Mouse (Mus musculus): ENCODE results near the gene Tob1.

The Tob1 gene

DNA sequence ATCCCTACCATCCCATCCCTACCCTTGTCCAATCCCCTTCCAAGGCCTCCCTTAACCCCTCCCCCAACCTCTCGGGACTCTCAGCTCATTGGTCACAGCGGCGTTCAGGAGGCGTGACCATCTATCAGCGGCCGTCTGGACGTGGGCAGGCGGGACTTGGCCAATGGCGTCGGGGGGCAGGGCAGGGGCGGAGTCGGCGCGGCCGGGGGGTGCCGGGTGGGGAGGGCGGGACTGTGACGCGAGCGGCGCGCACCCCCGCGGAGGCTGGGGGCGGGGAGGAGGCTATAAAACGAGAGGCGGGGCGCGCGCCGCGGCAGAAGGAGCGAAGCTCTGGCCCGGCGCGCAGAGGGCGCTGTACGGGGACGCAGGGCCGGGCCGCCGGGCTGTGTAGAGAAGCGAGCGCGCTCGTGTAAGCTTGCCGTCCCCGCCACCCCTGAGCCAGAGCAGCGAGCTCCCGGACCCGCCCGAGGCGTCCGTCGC, at the start of gene Tob1:
Gene Tob1 (plus strand): TSS at position 331 of the 480 bp plus-strand sequence.
- peak; percentile 97 to 98 for DNase-seq (ENCODE audit: low spot score in 2 of 2)

DNA sequence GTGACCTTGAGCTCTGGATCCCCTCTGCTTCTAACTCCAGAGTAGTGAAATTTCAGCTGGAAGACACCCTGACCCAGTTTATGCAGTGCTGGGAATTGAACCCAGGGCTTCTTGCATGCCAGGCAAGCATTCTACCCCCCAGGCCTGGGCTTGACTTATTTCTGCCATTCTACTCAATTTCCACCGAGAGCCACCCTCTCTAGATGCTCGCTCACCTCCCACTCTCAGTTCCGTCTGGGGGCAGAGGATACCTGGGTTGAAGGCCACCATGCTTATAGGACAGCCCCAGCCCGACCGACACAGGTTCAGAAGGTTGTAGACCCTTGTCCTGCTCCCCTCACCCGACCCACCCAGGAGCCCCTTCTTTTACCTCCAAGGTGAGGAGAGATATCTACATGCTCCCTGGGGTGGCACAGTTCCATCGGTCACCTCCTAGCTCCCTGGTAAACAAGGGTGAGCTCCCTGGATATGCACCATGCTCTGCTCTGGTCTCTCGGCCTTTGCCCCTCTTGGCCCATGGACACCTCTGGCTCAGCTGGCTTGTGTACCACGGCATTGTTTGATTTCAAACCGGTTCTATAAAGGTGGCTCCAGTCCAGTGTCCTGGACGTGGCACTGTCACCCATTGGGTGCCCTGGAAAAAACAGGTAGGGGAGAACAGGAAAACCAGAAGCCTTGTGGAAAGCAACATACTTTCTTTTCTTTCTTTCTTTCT, 49.2 kb upstream of the Tob1 start:
- DNase-seq (ENCODE audit: low spot score in 2 of 2): no peak

GRCm38 (mm10) chr11:94163005-94163767, 48.1 kb upstream of the Tob1 start:
- no peak for DNase-seq (ENCODE audit: low spot score in 2 of 2)

GRCm38 (mm10) chr11:94165745-94166144, 45.5 kb upstream of the Tob1 start:
- no peak for DNase-seq (ENCODE audit: low spot score in 2 of 2)

DNA sequence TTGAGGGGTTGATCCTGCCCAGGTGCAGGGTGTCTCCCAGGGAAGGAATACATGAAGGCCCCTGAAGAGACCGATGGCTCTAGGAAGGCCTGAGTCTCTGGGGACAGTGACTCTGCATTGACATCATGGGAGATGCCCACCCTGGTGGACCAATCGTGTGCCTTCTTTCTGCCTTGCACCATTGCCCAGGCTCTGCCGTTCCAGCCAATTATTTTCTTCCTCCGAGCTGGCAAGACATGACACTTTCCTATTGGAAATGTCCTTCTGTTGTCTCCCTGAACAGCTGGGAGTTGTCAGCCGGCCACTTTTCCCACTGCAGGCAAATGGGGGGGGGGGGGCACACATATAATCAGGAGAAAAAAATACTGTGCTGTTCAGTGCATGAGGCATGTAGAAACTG, 43.0 kb upstream of the Tob1 start:
- DNase-seq (ENCODE audit: low spot score in 2 of 2): no peak

DNA sequence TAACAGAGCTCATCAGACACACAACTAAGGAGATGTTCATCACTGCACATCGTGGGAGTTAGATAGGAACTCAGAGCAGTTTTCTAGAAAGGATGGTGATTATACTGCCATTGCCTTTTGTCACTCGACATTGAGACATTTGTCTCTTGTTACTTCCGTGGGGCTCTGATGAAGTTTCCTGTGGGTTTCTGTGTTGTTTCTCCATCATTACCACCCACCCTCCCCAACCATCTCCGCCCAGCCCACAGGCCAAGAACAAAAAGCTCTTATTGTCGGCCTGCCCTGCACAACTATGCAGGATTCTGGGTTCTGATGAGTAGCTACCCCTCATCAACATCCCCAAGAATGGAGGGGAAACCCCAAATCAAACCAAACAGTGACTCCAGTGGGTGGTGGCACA, 41.7 kb upstream of the Tob1 start:
- no peak for DNase-seq (ENCODE audit: low spot score in 2 of 2)

- no peak for DNase-seq (ENCODE audit: low spot score in 2 of 2)
Measured at GRCm38 (mm10) chr11:94171691-94172090, 39.6 kb upstream of the Tob1 start.

- DNase-seq (ENCODE audit: low spot score in 2 of 2): no peak
Measured at GRCm38 (mm10) chr11:94172186-94172585, 39.1 kb upstream of the Tob1 start.

- no peak for DNase-seq (ENCODE audit: low spot score in 2 of 2)
Measured at GRCm38 (mm10) chr11:94173726-94174146, 37.5 kb upstream of the Tob1 start.

GRCm38 (mm10) chr11:94175288-94175687, 36.0 kb upstream of the Tob1 start:
- no peak for DNase-seq (ENCODE audit: low spot score in 2 of 2)

DNA sequence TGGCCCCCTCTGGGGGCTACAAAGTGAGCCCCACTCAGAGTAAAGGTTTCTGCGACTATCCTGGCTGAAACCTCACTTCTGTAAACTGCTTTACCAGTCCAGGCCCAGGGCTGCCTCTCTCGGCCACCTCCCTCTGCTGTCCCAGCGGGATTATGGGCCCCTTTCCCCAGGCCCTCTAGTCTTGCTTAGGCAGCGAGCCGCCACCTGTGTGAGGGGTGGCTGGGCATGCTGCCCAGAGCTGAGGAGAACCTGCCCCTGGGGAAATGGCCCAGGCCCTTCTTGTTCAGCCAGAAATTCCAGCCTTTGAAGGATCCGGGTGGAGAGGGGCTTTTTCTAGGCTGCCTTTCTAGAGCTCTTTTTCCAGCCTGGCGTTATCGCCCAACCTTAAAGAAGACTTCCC, 35.6 kb upstream of the Tob1 start:
- no peak for DNase-seq (ENCODE audit: low spot score in 2 of 2)

GRCm38 (mm10) chr11:94177841-94178585, 33.2 kb upstream of the Tob1 start:
- DNase-seq (ENCODE audit: low spot score in 2 of 2): no peak

- DNase-seq (ENCODE audit: low spot score in 2 of 2): no peak
Measured at GRCm38 (mm10) chr11:94179768-94180167, 31.5 kb upstream of the Tob1 start.

GRCm38 (mm10) chr11:94180194-94180593, 31.1 kb upstream of the Tob1 start:
- DNase-seq (ENCODE audit: low spot score in 2 of 2): no peak

- DNase-seq (ENCODE audit: low spot score in 2 of 2): no peak
Measured at GRCm38 (mm10) chr11:94181694-94182093, 29.6 kb upstream of the Tob1 start.

- no peak for DNase-seq (ENCODE audit: low spot score in 2 of 2)
Measured at GRCm38 (mm10) chr11:94182711-94183110, 28.5 kb upstream of the Tob1 start.

DNA sequence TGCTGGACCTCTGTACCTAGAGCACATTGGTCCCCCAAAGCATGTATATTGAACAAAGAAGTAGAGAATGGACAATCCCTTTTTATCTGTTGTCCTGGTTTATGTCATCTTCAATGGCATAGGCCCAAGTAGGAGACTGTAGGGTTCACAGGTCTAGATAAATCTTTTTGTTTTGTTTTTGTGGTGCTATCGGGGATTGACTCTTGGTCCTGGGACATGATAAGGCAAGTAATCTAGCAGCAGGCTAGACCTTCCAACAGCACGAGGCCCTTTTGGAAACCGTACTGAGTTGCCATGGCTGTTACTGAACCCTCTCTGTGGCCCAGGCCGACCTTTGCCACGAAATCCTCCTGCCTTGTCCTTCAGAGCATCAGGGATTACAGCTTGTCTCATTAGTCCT, 28.1 kb upstream of the Tob1 start:
- DNase-seq (ENCODE audit: low spot score in 2 of 2): no peak

DNA sequence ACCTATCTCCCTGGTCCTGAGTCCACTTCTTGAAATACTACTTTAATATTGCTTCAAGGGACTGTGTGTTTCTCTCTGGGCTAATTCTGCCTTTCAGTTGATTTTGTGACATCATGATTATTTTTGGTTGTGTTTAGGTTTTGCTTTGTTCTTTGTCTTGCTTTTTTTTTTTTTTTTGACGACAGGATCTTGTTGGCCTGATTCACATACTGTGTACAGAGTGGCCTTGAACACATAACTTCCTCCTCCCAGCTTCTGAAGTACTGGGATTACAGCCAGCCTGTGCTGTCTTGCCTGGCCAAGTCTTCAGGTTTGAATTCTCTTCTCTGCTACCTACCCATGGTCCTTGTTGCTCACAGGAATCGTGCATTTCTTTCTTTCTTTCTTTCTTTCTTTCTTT, 27.6 kb upstream of the Tob1 start:
- no peak for DNase-seq (ENCODE audit: low spot score in 2 of 2)

DNA sequence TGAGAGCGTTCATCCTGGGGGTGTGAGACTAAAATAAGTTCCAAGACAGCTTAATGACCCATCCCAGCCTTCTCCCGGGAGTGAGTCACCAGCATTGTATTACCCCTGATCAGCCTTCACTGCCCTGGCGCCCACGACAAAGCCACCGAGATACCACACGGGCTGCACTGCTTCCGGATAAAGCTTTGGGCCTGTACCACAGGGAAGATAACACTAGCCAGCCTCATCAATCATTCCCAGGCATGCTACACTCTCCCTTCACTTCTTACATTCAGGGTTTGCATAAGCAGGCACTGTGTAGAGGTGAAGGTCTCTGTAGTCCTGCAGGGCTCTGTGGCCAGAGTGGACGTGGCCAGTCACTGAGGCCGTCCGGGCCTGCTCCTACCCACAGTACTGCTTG, 21.7 kb upstream of the Tob1 start:
- DNase-seq (ENCODE audit: low spot score in 2 of 2): no peak

GRCm38 (mm10) chr11:94190665-94191064, 20.6 kb upstream of the Tob1 start:
- no peak for DNase-seq (ENCODE audit: low spot score in 2 of 2)

DNA sequence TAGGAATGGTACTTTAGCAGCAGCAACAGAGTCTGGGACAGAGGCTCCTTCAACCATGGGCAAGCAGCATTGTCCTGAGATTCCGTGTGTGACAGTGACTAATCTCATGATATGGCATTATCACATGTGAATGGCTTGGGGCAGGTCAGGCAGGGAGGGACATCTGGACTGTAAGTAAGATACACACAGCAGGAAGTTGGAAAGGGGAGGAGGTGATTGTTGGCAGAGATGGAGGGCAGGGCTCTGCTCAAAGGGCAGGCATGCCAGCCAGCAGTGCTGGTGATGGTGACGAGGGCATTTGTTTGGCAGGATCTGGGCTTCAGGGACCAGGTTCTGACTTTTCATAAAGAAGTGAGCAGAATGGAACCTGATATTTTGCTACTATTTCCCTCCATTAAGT, 18.1 kb upstream of the Tob1 start:
- no peak for DNase-seq (ENCODE audit: low spot score in 2 of 2)

DNA sequence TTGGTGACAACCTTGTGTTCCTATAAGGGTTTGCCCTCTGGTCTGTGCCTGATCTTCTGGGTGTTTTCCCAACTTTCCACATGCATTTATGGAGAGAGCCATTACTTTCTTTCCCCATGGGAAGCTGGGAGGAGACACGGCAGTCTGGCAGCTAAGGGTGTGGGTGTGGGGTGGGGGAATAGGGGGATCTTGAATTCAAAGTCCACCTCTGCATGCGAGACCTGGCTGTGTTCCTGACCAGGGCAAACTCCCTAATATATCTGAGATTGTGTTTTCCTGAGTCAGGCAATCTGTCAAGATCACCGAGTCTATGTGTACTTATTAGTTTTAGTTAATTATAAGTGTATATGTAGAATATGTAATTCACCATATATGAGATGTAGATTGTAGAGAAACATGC, 14.9 kb upstream of the Tob1 start:
- DNase-seq (ENCODE audit: low spot score in 2 of 2): no peak
